Mouse (Mus musculus): Measurements from ENCODE around the gene Spdef.

GRCm38 (mm10) chr17:27686395-27686794 lies 42.4 kb downstream of the Spdef start:
- TF ChIP-seq CTCF (IDR thresholded peaks at IDR 0.05; ENCODE audit: extremely low read depth, insufficient read length, insufficient replicate concordance, low read depth, low read length) (no peak), POLR2A (IDR thresholded peaks at IDR 0.05; ENCODE audit: low read depth, low read length) (no peak)
